Mouse (Mus musculus) ES-E14 (cell line): ENCODE results near the gene Rbm19.

Experiments used
- CHD2 ChIP-seq: IDR thresholded peaks from 2 replicates; pipeline ENCODE4 v1.6.1; 2014; ENCODE audit warnings: mild to moderate bottlenecking, low read depth, low read length, inconsistent platforms
- HCFC1 ChIP-seq: IDR thresholded peaks from 2 replicates; pipeline ENCODE4 v1.6.1; 2012; ENCODE audit warnings: low read length, inconsistent platforms, borderline replicate concordance; ENCODE audit not compliant: insufficient read depth
- ZNF384 ChIP-seq: IDR thresholded peaks from 2 replicates; pipeline ENCODE4 v1.6.1; 2012; ENCODE audit warnings: low read depth, low read length, inconsistent platforms

- no peak for TF ChIP-seq HCFC1
- no peak for TF ChIP-seq ZNF384
- TF ChIP-seq CHD2: no peak
Measured at GRCm38 (mm10) chr5:120197813-120198387, 81.6 kb downstream of the Rbm19 start.
